Mouse (Mus musculus) heart, postnatal 0 days (tissue): ENCODE measurements at regions not wholly inside any gene's neighbourhood (a gene's known extent, or its start where the extent isn't known, plus 50 kb on each side); places are given as distances from the start of the nearest gene placed in this dataset.

Experiments used
- CTCF ChIP-seq: IDR thresholded peaks from 2 replicates; pipeline ENCODE4 v1.5.1; 2016; ENCODE audit warnings: antibody characterized with exemption, control low read depth, low read depth
- EP300 ChIP-seq: IDR thresholded peaks from 2 replicates; pipeline ENCODE4 v1.6.1; 2016; ENCODE audit warnings: antibody characterized with exemption, low read depth

- no peak for TF ChIP-seq CTCF
- TF ChIP-seq EP300, result no peak
Measured at GRCm38 (mm10) chr4:142925111-142925510, 287.7 kb downstream of the Prdm2 start.
